Mouse (Mus musculus): ENCODE measurements around the gene Zfp334. TPM values are rescaled to one million over a fixed set of nuclear protein-coding genes. Genes with fewer than 3 reads are reported as not detected.

The Zfp334 gene
- polyA plus RNA-seq, 1 experiment from 2014 or later, result 13.9 TPM

DNA sequence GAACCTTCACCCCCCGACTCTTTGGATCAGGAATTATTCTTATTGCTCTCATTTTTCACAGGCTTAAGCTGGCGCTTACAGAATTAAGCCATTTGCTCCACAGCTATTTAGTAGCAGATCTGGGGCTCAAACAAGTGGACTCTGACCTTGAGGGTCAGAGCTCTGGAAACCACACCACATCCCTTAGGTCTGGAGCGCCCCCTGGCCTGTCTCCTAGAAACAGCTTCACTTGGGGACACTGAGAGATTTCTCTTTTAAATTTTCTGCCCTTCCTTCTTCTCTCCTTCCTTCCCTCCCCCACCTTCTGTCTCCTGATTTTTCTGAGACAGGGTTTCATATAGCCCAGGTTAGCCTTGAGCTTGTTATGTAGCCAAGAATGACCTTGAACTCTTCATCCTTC, 50.9 kb downstream of the Zfp334 start:
- H3K4me1 ChIP-seq (ENCODE audit: control insufficient read depth, insufficient read depth, low read length), result 0 out of 2 replicates have a peak, but pooled peaks cover 5% of the 10 kb centered on the region
- no peaks in the 10 kb centered on the region for H3K36me3 ChIP-seq (ENCODE audit: control insufficient read depth, insufficient read depth, low read length)
- H3K9ac ChIP-seq (ENCODE audit: low read depth, low read length), result no peak overlapping the region
- ATAC-seq (ENCODE audit: low FRiP score, low TSS enrichment), result no peak
- no peak overlapping the region for H3K4me2 ChIP-seq (replicated peaks; ENCODE audit: low read depth, low read length)
- H3K27ac ChIP-seq (ENCODE audit: low read depth, low read length), result no peak overlapping the region
- peaks cover 3% of the 10 kb centered on the region; the same call in 1 of the 2 replicates for H3K27me3 ChIP-seq (ENCODE audit: control insufficient read depth, insufficient read depth, low read length)
- WGBS, result 31% methylated on average over 3 of the region's 3 CpGs
- no peak overlapping the region for H3K4me3 ChIP-seq (ENCODE audit: low read length)
- no peaks in the 10 kb centered on the region for H3K9me3 ChIP-seq (ENCODE audit: control insufficient read depth, low read length)

DNA sequence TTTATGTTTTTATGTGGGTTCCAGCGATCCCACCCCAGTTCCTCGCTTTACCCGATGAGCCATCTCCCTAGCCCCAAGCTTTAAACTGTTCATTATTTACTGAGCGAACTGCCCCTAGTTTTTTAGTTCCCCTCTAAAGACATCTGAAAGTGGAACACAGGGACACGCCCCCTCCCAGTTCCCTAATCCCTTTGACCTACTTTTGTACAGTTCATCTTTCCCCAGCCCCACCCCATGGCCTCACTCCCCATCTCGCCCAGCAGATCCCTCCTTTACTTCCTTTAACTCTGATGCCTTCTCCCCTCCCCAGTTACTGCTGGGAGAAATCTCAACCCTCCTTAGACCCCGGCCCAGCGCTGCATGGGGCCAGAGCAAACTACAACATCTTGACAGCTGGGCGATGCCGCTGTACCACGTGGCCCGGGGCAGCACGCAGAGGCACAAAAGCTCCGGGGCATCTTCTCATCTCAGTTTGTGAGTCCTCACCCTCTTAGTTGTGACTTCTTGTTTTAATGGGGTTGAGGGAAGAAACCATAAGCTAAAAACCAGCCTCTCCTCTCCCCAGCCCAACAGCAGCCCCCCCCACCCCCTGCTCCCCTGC, 55.3 kb downstream of the Zfp334 start:
- WGBS, result 65% methylated on average over 14 of the region's 14 CpGs
- ATAC-seq (ENCODE audit: low FRiP score, low TSS enrichment), result no peak
- Histone ChIP-seq H3K4me3 (ENCODE audit: low read length) (no peak overlapping the region), H3K4me2 (replicated peaks; ENCODE audit: low read depth, low read length) (no peak overlapping the region), H3K4me1 (ENCODE audit: control insufficient read depth, insufficient read depth, low read length) (0 out of 2 replicates have a peak, but pooled peaks cover 5% of the 10 kb centered on the region), H3K9me3 (ENCODE audit: control insufficient read depth, low read length) (0 out of 2 replicates have a peak, but pooled peaks cover 3% of the 10 kb centered on the region), H3K27me3 (ENCODE audit: control insufficient read depth, insufficient read depth, low read length) (no peaks in the 10 kb centered on the region), H3K36me3 (ENCODE audit: control insufficient read depth, insufficient read depth, low read length) (no peaks in the 10 kb centered on the region), H3K27ac (ENCODE audit: low read depth, low read length) (no peak overlapping the region), H3K9ac (ENCODE audit: low read depth, low read length) (no peak overlapping the region)

DNA sequence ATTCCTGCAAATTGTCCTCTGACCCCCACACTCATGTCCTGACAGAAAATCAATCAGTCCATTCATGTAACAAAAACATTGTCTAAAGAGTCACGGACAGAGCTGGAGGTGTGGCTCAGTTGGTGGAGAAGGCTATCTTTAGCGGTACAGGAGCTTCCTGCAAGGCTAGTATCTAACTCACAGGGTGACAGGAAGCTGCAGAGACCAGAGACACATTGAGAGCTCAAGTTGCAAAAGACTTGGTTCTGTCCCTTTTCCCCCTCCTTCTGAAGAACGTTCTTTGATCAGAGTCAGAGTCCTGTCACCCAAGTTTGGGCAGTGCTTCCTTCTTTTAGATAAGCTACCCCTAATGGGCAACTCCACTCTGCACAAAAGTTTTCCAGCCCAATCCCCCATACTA, 58.4 kb downstream of the Zfp334 start:
- Histone ChIP-seq H3K4me3 (ENCODE audit: low read length) (no peak overlapping the region), H3K9me3 (ENCODE audit: control insufficient read depth, low read length) (0 out of 2 replicates have a peak, but pooled peaks cover 3% of the 10 kb centered on the region), H3K27ac (ENCODE audit: low read depth, low read length) (no peak overlapping the region), H3K4me2 (replicated peaks; ENCODE audit: low read depth, low read length) (no peak overlapping the region), H3K4me1 (ENCODE audit: control insufficient read depth, insufficient read depth, low read length) (peaks cover 15% of the 10 kb centered on the region), H3K27me3 (ENCODE audit: control insufficient read depth, insufficient read depth, low read length) (no peaks in the 10 kb centered on the region), H3K36me3 (ENCODE audit: control insufficient read depth, insufficient read depth, low read length) (no peaks in the 10 kb centered on the region), H3K9ac (ENCODE audit: low read depth, low read length) (no peak overlapping the region)
- ATAC-seq (ENCODE audit: low FRiP score, low TSS enrichment), result no peak
- 31% methylated on average over 3 of the region's 3 CpGs for WGBS

GRCm38 (mm10) chr2:165328746-165329145, 59.3 kb downstream of the Zfp334 start:
- Histone ChIP-seq H3K4me2 (replicated peaks; ENCODE audit: low read depth, low read length) (no peak overlapping the region), H3K9ac (ENCODE audit: low read depth, low read length) (no peak overlapping the region), H3K27me3 (ENCODE audit: control insufficient read depth, insufficient read depth, low read length) (no peaks in the 10 kb centered on the region), H3K27ac (ENCODE audit: low read depth, low read length) (no peak overlapping the region), H3K36me3 (ENCODE audit: control insufficient read depth, insufficient read depth, low read length) (no peaks in the 10 kb centered on the region), H3K9me3 (ENCODE audit: control insufficient read depth, low read length) (0 out of 2 replicates have a peak, but pooled peaks cover 3% of the 10 kb centered on the region), H3K4me3 (ENCODE audit: low read length) (no peak overlapping the region), H3K4me1 (ENCODE audit: control insufficient read depth, insufficient read depth, low read length) (peaks cover 25% of the 10 kb centered on the region)
- 73% methylated on average over 5 of the region's 5 CpGs for WGBS
- no peak for ATAC-seq (ENCODE audit: low FRiP score, low TSS enrichment)

GRCm38 (mm10) chr2:165327386-165327785, 60.7 kb downstream of the Zfp334 start:
- H3K36me3 ChIP-seq (ENCODE audit: control insufficient read depth, insufficient read depth, low read length), result no peaks in the 10 kb centered on the region
- H3K9me3 ChIP-seq (ENCODE audit: control insufficient read depth, low read length), result 0 out of 2 replicates have a peak, but pooled peaks cover 3% of the 10 kb centered on the region
- peak overlapping the region; percentile 96; the same call in 1 of the 2 replicates for H3K4me3 ChIP-seq (ENCODE audit: low read length)
- no peak for ATAC-seq (ENCODE audit: low FRiP score, low TSS enrichment)
- H3K4me2 ChIP-seq (replicated peaks; ENCODE audit: low read depth, low read length), result peak overlapping the region; percentile 48
- 46% methylated on average over 7 of the region's 7 CpGs for WGBS
- H3K9ac ChIP-seq (ENCODE audit: low read depth, low read length), result no peak overlapping the region
- H3K4me1 ChIP-seq (ENCODE audit: control insufficient read depth, insufficient read depth, low read length), result peaks cover 34% of the 10 kb centered on the region
- no peaks in the 10 kb centered on the region for H3K27me3 ChIP-seq (ENCODE audit: control insufficient read depth, insufficient read depth, low read length)
- H3K27ac ChIP-seq (ENCODE audit: low read depth, low read length), result no peak overlapping the region

- peak; percentile 98 for ATAC-seq (ENCODE audit: low FRiP score, low TSS enrichment)
- Histone ChIP-seq H3K27me3 (ENCODE audit: control insufficient read depth, insufficient read depth, low read length) (no peaks in the 10 kb centered on the region), H3K9ac (ENCODE audit: low read depth, low read length) (peak within 1 kb of the TSS; percentile 91), H3K4me2 (replicated peaks; ENCODE audit: low read depth, low read length) (peak within 1 kb of the TSS; percentile 81), H3K36me3 (ENCODE audit: control insufficient read depth, insufficient read depth, low read length) (no peaks in the 10 kb centered on the region; the same call in 1 of the 2 replicates), H3K4me3 (ENCODE audit: low read length) (peak within 1 kb of the TSS; percentile 96), H3K9me3 (ENCODE audit: control insufficient read depth, low read length) (0 out of 2 replicates have a peak, but pooled peaks cover 3% of the 10 kb centered on the region), H3K27ac (ENCODE audit: low read depth, low read length) (peak within 1 kb of the TSS; percentile 69; the same call in 1 of the 2 replicates), H3K4me1 (ENCODE audit: control insufficient read depth, insufficient read depth, low read length) (peaks cover 41% of the 10 kb centered on the region)
- WGBS, result under 1% methylated on average over 55 of the region's 55 CpGs
Measured at GRCm38 (mm10) chr2:165326304-165327190, 61.5 kb downstream of the Zfp334 start, which contains the start of gene Elmo2. TSS of gene Elmo2 (minus strand) at chr2:165326479.

- peak; percentile 33 for ATAC-seq (ENCODE audit: low FRiP score, low TSS enrichment)
- Histone ChIP-seq H3K36me3 (ENCODE audit: control insufficient read depth, insufficient read depth, low read length) (no peaks in the 10 kb centered on the region; the same call in 1 of the 2 replicates), H3K9ac (ENCODE audit: low read depth, low read length) (peak overlapping the region; percentile 91), H3K27ac (ENCODE audit: low read depth, low read length) (peak overlapping the region; percentile 69; the same call in 1 of the 2 replicates), H3K9me3 (ENCODE audit: control insufficient read depth, low read length) (no peaks in the 10 kb centered on the region), H3K4me3 (ENCODE audit: low read length) (peak overlapping the region; percentile 96), H3K4me2 (replicated peaks; ENCODE audit: low read depth, low read length) (peak overlapping the region; percentile 81), H3K27me3 (ENCODE audit: control insufficient read depth, insufficient read depth, low read length) (no peaks in the 10 kb centered on the region), H3K4me1 (ENCODE audit: control insufficient read depth, insufficient read depth, low read length) (peaks cover 48% of the 10 kb centered on the region)
- under 1% methylated on average over 24 of the region's 30 CpGs for WGBS
Measured at GRCm38 (mm10) chr2:165325521-165326303, 62.3 kb downstream of the Zfp334 start.

Measured in kidney, embryonic 14.5 days (tissue).